Mouse (Mus musculus): Measurements from ENCODE around the gene Prdm12. TPM values are rescaled to one million over a fixed set of nuclear protein-coding genes. Genes with fewer than 3 reads are reported as not detected.

Prdm12 gene
- under 1 TPM; 0.36 to 0.54 TPM for total RNA-seq (2021)

- intact Hi-C loops (cut with DNase I), result no loop called here
- DNase-seq (ENCODE audit: extremely low spot score in 1 of 2, low spot score in 2 of 2), result no peak
Observed at GRCm38 (mm10) chr2:31639901-31640608, at the start of gene Prdm12. Gene Prdm12, plus strand, starts transcription at chr2:31640037.

- intact Hi-C loops (cut with DNase I), result no loop called here
- DNase-seq (ENCODE audit: extremely low spot score in 1 of 2, low spot score in 2 of 2), result no peak
Observed at GRCm38 (mm10) chr2:31591799-31592484, 47.9 kb upstream of the Prdm12 start.

GRCm38 (mm10) chr2:31607555-31607954 lies 32.3 kb upstream of the Prdm12 start:
- DNase-seq (ENCODE audit: extremely low spot score in 1 of 2, low spot score in 2 of 2), result no peak
- intact Hi-C loops (cut with DNase I), result no loop called here

- no peak for DNase-seq (ENCODE audit: extremely low spot score in 1 of 2, low spot score in 2 of 2)
- intact Hi-C loops (cut with DNase I), result no loop called here
Observed at GRCm38 (mm10) chr2:31609859-31610261, 30.0 kb upstream of the Prdm12 start.

GRCm38 (mm10) chr2:31610922-31611321 lies 28.9 kb upstream of the Prdm12 start:
- no peak for DNase-seq (ENCODE audit: extremely low spot score in 1 of 2, low spot score in 2 of 2)
- intact Hi-C loops (cut with DNase I), result no loop called here

- intact Hi-C loops (cut with DNase I), result no loop called here
Observed at GRCm38 (mm10) chr2:31611400-31611799, 28.4 kb upstream of the Prdm12 start.

GRCm38 (mm10) chr2:31612627-31613026 lies 27.2 kb upstream of the Prdm12 start:
- intact Hi-C loops (cut with DNase I), result no loop called here
- no peak for DNase-seq (ENCODE audit: extremely low spot score in 1 of 2, low spot score in 2 of 2)

More at GRCm38 (mm10) chr2:31611400-31611799, 28.4 kb upstream of the Prdm12 start:
- no peak for DNase-seq (ENCODE audit: extremely low spot score in 1 of 2, low spot score in 2 of 2)

- DNase-seq (ENCODE audit: extremely low spot score in 1 of 2, low spot score in 2 of 2), result no peak
- intact Hi-C loops (cut with DNase I), result no loop called here
Observed at GRCm38 (mm10) chr2:31613781-31614180, 26.1 kb upstream of the Prdm12 start.

GRCm38 (mm10) chr2:31618484-31619161 lies 21.2 kb upstream of the Prdm12 start:
- intact Hi-C loops (cut with DNase I), result no loop called here
- no peak for DNase-seq (ENCODE audit: extremely low spot score in 1 of 2, low spot score in 2 of 2)

- intact Hi-C loops (cut with DNase I), result no loop called here
- DNase-seq (ENCODE audit: extremely low spot score in 1 of 2, low spot score in 2 of 2), result no peak
Observed at GRCm38 (mm10) chr2:31619208-31619607, 20.6 kb upstream of the Prdm12 start.

GRCm38 (mm10) chr2:31633531-31633930 lies 6.3 kb upstream of the Prdm12 start:
- intact Hi-C loops (cut with DNase I), result no loop called here

GRCm38 (mm10) chr2:31635281-31636137 lies 4.3 kb upstream of the Prdm12 start:
- intact Hi-C loops (cut with DNase I), result no loop called here
- no peak for DNase-seq (ENCODE audit: extremely low spot score in 1 of 2, low spot score in 2 of 2)

More at GRCm38 (mm10) chr2:31633531-31633930, 6.3 kb upstream of the Prdm12 start:
- DNase-seq (ENCODE audit: extremely low spot score in 1 of 2, low spot score in 2 of 2), result no peak

- intact Hi-C loops (cut with DNase I), result no loop called here
- no peak for DNase-seq (ENCODE audit: extremely low spot score in 1 of 2, low spot score in 2 of 2)
Observed at GRCm38 (mm10) chr2:31636138-31636741, 3.6 kb upstream of the Prdm12 start.

- intact Hi-C loops (cut with DNase I), result no loop called here
- no peak for DNase-seq (ENCODE audit: extremely low spot score in 1 of 2, low spot score in 2 of 2)
Observed at GRCm38 (mm10) chr2:31636742-31637141, 3.1 kb upstream of the Prdm12 start.

- intact Hi-C loops (cut with DNase I), result no loop called here
- DNase-seq (ENCODE audit: extremely low spot score in 1 of 2, low spot score in 2 of 2), result no peak
Observed at GRCm38 (mm10) chr2:31637311-31637710, 2.5 kb upstream of the Prdm12 start.

- intact Hi-C loops (cut with DNase I), result no loop called here
- DNase-seq (ENCODE audit: extremely low spot score in 1 of 2, low spot score in 2 of 2), result peak in 1 of 2 experiments; percentile 63
Observed at GRCm38 (mm10) chr2:31637807-31638206, 2.0 kb upstream of the Prdm12 start.

GRCm38 (mm10) chr2:31638581-31639465 lies 1.0 kb upstream of the Prdm12 start:
- intact Hi-C loops (cut with DNase I), result no loop called here
- DNase-seq (ENCODE audit: extremely low spot score in 1 of 2, low spot score in 2 of 2), result no peak

GRCm38 (mm10) chr2:31639466-31639760 lies 424 bp upstream of the Prdm12 start:
- no peak for DNase-seq (ENCODE audit: extremely low spot score in 1 of 2, low spot score in 2 of 2)
- intact Hi-C loops (cut with DNase I), result no loop called here
